18 mouse cellular contexts compared by ENCODE assay signal in genomic region chr19:28722626-28723025, GRCm38 (mm10).
"Had no signal": no experiment of that assay in that cellular context is flagged by ENCODE, and none has a peak within 500 bp of the region (broad histone marks: within the 10 kb centered on the region; RNA-seq: fewer than 3 reads in every experiment).

No protein-coding gene starts in this region.

- H3K9me3 ChIP-seq: midbrain, embryonic 10.5 days; midbrain, embryonic 12.5 days; neural tube, embryonic 13.5 days; neural tube, embryonic 15.5 days had no signal

- H3K4me1 ChIP-seq: midbrain, embryonic 12.5 days; neural tube, embryonic 13.5 days; neural tube, embryonic 15.5 days had no signal

- H3K27ac ChIP-seq: midbrain, embryonic 10.5 days; midbrain, embryonic 12.5 days; neural tube, embryonic 13.5 days; neural tube, embryonic 15.5 days had no signal

- H3K4me3 ChIP-seq: midbrain, embryonic 10.5 days; midbrain, embryonic 12.5 days; myocyte; neural tube, embryonic 13.5 days; neural tube, embryonic 15.5 days had no signal

- H3K36me3 ChIP-seq: midbrain, embryonic 10.5 days; midbrain, embryonic 12.5 days; neural tube, embryonic 13.5 days; neural tube, embryonic 15.5 days had no signal

- DNase-seq: lung, adult 18-20 months; lung, embryonic 14.5 days; lung, postnatal 10 days; lung, postnatal 4 days; midbrain, embryonic 14.5 days; retina, postnatal 1 day; right cerebral cortex, adult 18-20 months; right cerebral cortex, postnatal 25 days; right cerebral cortex, postnatal 4 days; spleen, adult 18-20 months; thymus, adult 18-20 months; thymus, postnatal 14 days; thymus, postnatal 36 days had no signal
